Mouse (Mus musculus): ENCODE results near the gene Gpr146.

- TF ChIP-seq CTCF (IDR thresholded peaks at IDR 0.05; ENCODE audit: borderline replicate concordance, insufficient read depth, low read depth, low read length) = no peak
- no peak for TF ChIP-seq POLR2A (IDR thresholded peaks at IDR 0.05; ENCODE audit: borderline replicate concordance, insufficient read depth, low read length)
These were observed 8.6 kb downstream of the Gpr146 start for GRCm38 (mm10) chr5:139386047-139386446.

Data from cerebellum, adult 2 months (tissue).